Mouse (Mus musculus) colon, adult 2 months (tissue): ENCODE results near the gene Jam3. TPM values are rescaled to one million over a fixed set of nuclear protein-coding genes. Genes with fewer than 3 reads are reported as not detected.

Experiments used
- polyA plus RNA-seq: library from polyadenylated mRNA; depleted of rRNA; stranded (reverse); fragments of >200 nt; gene quantifications from 2 replicates; pipeline ENCODE4 v1.2.3, GENCODE M21; 2012; rRNA removed

Gene Jam3
- 9.1 and 9.9 TPM in 2 replicates for polyA plus RNA-seq

GRCm38 (mm10) chr9:27154763-27155530 is at the start of gene Jam3:
Gene Jam3 (minus strand): TSS chr9:27155421.

Other genes starting within 250 kb of the Jam3 start
- gene Gm1110, start 232.3 kb downstream of the Jam3 start, polyA plus RNA-seq = not detected in 2 replicates
- 12.9 and 15.3 TPM in 2 replicates for gene Acad8, start 155.9 kb downstream of the Jam3 start, polyA plus RNA-seq
- gene Thyn1, start 155.7 kb downstream of the Jam3 start, polyA plus RNA-seq = 3.4 and 5.8 TPM in 2 replicates
- gene Vps26b, start 125.4 kb downstream of the Jam3 start, polyA plus RNA-seq = 31.3 and 34.3 TPM in 2 replicates
- 11.7 and 12.0 TPM in 2 replicates for gene Ncapd3, start 125.2 kb downstream of the Jam3 start, polyA plus RNA-seq
- 5.1 and 6.4 TPM in 2 replicates for gene Igsf9b, start 143.8 kb upstream of the Jam3 start, polyA plus RNA-seq
- gene Spata19, start 241.4 kb upstream of the Jam3 start, polyA plus RNA-seq = not detected in 2 replicates